Mouse (Mus musculus): ENCODE data around the gene Gzmd.
"Not testable (repeated sequence)": the region's sequence is repeated elsewhere in the genome, so short reads cannot be mapped to it uniquely, and the experiment has no call there.

Gene Gzmd

GRCm38 (mm10) chr14:56132508-56132907 is at the start of gene Gzmd:
Gene Gzmd, minus strand, starts transcription at chr14:56132608.
- not testable (repeated sequence) for DNase-seq

- not testable (repeated sequence) for DNase-seq
These were observed 45.2 kb upstream of the Gzmd start for GRCm38 (mm10) chr14:56177651-56178050.

- DNase-seq: no peak
These were observed 42.1 kb upstream of the Gzmd start, which contains the start of gene Gzmn for GRCm38 (mm10) chr14:56174499-56174898. Gene Gzmn, minus strand, starts transcription at chr14:56174599.

- peak; percentile 19 for DNase-seq
These were observed 41.0 kb upstream of the Gzmd start for GRCm38 (mm10) chr14:56173396-56173795.

GRCm38 (mm10) chr14:56172744-56173143 is 40.3 kb upstream of the Gzmd start:
- DNase-seq: no peak

- DNase-seq: no peak
These were observed 35.6 kb upstream of the Gzmd start for GRCm38 (mm10) chr14:56168009-56168408.

GRCm38 (mm10) chr14:56162109-56162508 is 29.7 kb upstream of the Gzmd start:
- peak; percentile 52 for DNase-seq

GRCm38 (mm10) chr14:56159479-56159878 is 27.1 kb upstream of the Gzmd start, which contains the start of gene Gzmg:
Gene Gzmg, minus strand, starts transcription at chr14:56159579.
- not testable (repeated sequence) for DNase-seq

GRCm38 (mm10) chr14:56155340-56155739 is 22.9 kb upstream of the Gzmd start:
- no peak for DNase-seq

GRCm38 (mm10) chr14:56133675-56134074 is 1.3 kb upstream of the Gzmd start:
- not testable (repeated sequence) for DNase-seq

GRCm38 (mm10) chr14:56128341-56128740 is 4.1 kb downstream of the Gzmd start:
- DNase-seq: no peak

GRCm38 (mm10) chr14:56123516-56123915 is 8.9 kb downstream of the Gzmd start:
- no peak for DNase-seq

GRCm38 (mm10) chr14:56120525-56120924 is 11.9 kb downstream of the Gzmd start, which contains the start of gene Gzme:
Gene Gzme, minus strand, starts transcription at chr14:56120625.
- no peak for DNase-seq

- DNase-seq: not testable (repeated sequence)
These were observed 16.7 kb downstream of the Gzmd start for GRCm38 (mm10) chr14:56115531-56116310.

GRCm38 (mm10) chr14:56105447-56106180 is 26.8 kb downstream of the Gzmd start:
- no peak for DNase-seq

- DNase-seq: no peak
These were observed 27.4 kb downstream of the Gzmd start for GRCm38 (mm10) chr14:56105016-56105415.

GRCm38 (mm10) chr14:56103452-56103851 is 29.0 kb downstream of the Gzmd start:
- no peak for DNase-seq

GRCm38 (mm10) chr14:56102386-56102785 is 30.0 kb downstream of the Gzmd start, which contains the start of gene Ctsg:
Gene Ctsg, minus strand, starts transcription at chr14:56102574.
- DNase-seq: no peak

GRCm38 (mm10) chr14:56098940-56099339 is 33.5 kb downstream of the Gzmd start:
- no peak for DNase-seq

- DNase-seq: no peak
These were observed 34.8 kb downstream of the Gzmd start for GRCm38 (mm10) chr14:56097597-56097996.

GRCm38 (mm10) chr14:56093353-56093752 is 39.1 kb downstream of the Gzmd start:
- no peak for DNase-seq

GRCm38 (mm10) chr14:56086711-56087110 is 45.7 kb downstream of the Gzmd start:
- DNase-seq: no peak

GRCm38 (mm10) chr14:56085167-56085566 is 47.2 kb downstream of the Gzmd start, which contains the start of gene Mcpt8:
Gene Mcpt8, minus strand, starts transcription at chr14:56085273.
- DNase-seq: no peak

GRCm38 (mm10) chr14:56082016-56082415 is 50.4 kb downstream of the Gzmd start:
- peak; percentile 35 for DNase-seq

Measured in cerebellum, adult 8-10 months (tissue).